Mouse (Mus musculus): ENCODE results near the gene Gm21885.

DNA sequence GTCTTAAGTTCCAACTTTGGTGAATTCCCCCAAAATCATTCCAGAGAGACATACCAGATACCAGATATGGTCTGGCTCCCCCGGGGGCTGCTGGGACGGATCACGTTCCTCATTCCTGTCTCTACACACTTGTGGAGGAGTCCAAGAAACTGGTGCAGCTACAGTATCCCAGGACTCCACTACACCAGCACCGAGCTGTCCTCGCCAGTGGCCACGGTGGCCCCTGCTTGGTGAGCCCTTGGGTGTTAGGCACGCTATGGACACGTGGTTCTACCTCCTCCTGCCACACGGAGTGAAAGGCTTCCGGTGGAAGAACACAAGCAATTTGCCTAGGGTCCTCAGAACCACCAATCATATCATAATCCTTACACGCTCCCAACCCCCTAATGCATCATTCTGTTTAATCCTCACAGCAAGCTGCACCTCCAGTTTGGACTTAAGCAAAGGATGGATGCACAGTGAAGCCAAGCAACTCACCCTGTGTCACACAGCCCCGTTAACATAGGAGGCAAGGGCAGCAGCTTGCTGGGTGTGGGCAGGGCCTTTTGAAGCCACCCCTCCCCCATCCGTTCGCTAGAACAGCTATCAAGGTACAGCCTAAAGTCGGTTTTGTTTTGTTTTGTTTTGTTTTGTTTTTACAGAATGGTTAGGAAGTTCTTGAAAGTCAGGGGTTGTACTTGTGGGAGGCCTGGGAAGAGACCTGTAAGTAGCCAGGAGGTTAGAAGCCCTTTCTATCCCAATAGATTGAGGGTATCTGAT, 38.1 kb upstream of the Gm21885 start:
- TF ChIP-seq POLR2A (IDR thresholded peaks at IDR 0.05; ENCODE audit: low read depth, low read length) (no peak), CTCF (IDR thresholded peaks at IDR 0.05; ENCODE audit: extremely low read depth, insufficient read length, insufficient replicate concordance, low read depth, low read length) (no peak)

All from small intestine, adult 2 months (tissue).